Mouse (Mus musculus) right cerebral cortex, postnatal 10 days (tissue): Measurements from ENCODE around the gene Tor1aip2.
"Not testable (repeated sequence)": the region's sequence is repeated elsewhere in the genome, so short reads cannot be mapped to it uniquely, and the experiment has no call there.

Experiments used
- DNase-seq, 2 experiments: peaks; one replicate each; pipeline ENCODE4 v3.0.0; 2021; ENCODE audit warnings: low spot score in 2 of 2

The Tor1aip2 gene

DNA sequence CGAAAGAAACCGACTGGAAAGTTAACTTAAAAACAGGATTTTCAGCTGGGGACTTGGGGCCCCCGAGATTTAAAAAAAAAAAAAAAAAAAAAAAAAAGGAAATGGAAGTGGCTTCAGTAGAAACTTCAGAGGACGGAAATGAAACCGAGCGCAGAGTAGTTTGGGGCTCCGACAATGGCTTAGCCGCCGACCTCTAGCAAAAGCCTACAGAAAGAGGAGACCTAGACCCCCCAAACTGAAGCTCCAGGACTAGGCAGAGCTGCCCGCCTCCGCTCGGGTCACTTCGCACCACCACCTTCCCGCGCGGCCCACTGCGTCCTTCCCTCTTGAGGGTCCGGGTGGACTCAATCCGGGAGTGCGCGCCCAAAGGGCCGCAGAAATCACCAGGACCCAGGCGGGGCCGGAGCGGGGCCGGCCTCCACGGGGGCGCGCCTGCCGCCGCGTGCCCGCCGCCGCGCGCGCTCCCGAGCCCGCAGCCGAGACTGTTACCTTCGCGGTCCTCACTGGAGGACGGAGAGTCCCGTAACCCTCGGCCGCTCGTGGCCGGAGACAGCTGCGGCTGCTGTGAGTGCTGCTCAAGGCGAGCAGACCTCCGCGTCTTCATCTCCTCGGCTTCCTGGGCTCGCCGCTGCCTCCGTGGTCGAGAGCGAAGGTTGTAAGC lies at the start of gene Tor1aip2:
Gene Tor1aip2 (plus strand): TSS at position 135 of the 661 bp plus-strand sequence.
- peak in 1 of 2 experiments; percentile 83 for DNase-seq

DNA sequence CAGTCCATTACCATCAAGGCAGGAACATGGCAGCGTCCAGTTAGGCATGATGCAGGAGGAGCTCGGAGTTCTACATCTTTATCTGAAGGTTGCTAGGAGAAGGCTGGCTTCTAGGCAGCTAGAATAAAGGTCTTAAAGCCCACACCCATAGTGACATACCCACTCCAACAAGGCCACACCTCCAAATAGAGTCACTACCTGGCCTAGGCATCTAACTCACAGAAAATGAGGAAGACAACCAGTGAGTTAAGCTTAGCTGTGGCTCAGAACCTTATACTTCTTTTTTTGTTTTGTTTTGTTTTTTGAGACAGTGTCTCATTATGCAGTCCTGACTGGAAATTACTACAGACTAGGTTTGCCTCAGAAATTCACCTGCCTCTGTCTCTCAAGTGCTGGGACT lies 47.6 kb upstream of the Tor1aip2 start:
- no peak for DNase-seq

DNA sequence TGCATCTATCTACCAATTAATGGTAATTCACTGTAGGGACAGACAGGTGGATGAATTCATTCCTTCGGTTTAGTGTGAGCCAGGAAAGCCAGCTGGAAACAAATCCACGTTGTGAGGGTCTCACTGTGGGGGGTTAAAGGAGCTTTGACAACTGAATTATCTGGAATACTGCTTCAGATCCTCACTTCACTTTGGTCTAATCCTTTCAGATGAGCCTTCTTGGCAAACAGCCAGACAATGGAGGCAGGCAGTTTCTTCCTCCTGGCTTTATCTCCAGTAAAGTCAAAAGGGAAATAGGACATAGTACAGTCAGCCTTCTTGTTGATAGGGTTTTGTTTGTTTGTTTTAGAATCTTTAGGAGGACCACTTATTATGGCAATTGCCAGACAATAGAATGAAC lies 45.8 kb upstream of the Tor1aip2 start:
- peak in 1 of 2 experiments; percentile 28 for DNase-seq

DNA sequence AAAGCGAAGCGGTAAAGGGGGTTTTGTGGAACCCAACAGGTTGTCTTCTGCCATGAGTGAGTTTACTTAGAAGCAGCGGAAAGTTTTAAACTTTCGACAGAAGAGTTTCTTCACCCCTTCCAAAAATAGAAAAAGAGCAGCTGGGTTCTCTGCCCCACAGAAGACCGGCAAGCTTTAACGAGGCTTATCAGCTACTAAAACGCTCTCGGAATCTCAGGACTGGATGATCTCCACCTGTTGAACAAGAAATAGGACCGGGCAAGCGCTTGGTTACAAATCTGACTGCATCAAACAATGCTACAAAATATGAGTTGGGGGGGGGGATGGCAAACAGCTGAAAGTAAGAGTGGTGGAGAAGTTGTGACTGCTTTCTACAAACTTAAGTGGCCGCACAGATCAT lies 44.8 kb upstream of the Tor1aip2 start:
- no peak for DNase-seq

DNA sequence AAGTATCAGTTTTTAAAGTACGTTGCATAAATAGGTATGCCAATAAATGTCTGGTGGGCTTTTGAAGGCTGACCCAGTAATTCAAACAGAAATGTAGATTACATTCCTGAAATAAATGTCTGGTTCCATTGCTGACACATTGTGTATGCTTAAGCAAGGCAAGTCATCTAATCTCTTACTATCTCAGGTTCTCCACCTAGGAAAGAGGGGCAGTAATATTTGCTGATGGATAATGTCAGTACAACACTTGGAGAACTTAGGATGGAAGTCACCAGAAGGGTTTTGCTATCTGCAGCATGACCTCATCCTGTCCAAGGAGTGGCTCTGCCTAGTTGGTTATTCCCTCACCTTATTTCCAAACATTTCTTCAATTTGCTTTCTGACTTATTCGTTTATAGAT lies 40.7 kb upstream of the Tor1aip2 start:
- DNase-seq: no peak

- DNase-seq: no peak
Measured at GRCm38 (mm10) chr1:155995612-155996011, 39.6 kb upstream of the Tor1aip2 start.

- DNase-seq: no peak
Measured at GRCm38 (mm10) chr1:156002366-156002765, 32.8 kb upstream of the Tor1aip2 start.

DNA sequence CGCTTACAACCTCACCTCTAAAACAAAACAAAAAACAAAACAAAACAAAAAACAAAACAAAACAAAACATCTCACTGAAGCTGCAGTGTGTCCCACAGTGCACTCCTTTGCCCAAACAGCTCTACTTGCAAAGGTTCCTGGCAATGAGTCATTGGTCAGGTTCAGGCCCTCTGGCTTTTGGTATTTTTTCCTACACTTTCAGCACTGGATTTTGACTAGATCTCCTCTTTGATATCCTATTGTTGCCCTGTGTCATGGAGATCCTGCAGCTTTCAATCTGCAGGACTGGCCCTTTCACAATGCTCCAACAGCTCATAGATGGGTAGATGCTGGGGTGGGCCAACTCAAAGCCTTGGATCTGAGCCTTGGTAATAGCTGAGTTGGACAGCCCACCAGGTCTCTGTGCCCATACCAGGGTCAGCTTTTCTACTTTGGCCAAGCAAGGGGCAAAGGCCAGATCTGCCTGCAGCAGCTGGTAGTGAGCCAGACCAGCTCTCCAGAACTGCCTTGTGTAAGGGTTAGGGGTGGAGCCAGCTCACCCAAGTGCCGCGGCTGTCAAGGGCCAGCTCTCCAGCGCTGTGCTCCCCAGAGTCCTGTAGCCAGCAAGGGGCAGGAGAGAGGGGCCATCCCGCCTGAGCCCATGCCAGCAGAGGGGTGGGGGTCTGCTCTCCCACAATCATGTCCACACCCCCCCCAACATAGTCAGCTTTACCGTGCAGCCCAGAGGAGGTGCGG lies 31.8 kb upstream of the Tor1aip2 start:
- peak; percentile 26 to 30 for DNase-seq

DNA sequence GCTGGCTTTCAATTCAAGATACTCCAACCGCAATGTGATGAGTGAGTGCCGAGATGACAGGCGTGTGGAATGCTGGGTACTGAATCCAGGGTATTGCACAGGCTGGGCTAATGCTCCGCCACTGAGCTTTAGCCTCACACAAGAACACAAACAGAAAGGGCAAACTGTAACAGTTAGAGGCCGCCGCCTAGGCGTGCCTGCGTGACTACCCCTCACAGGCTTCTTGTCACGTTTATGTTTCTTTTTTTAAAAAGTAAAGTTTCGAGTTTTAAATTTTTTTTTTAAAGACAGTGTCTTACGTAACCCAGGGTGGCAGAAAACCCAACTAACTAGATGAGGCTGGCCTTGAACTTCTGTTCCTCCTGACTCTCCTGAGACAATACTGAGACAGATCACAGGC lies 29.3 kb upstream of the Tor1aip2 start:
- DNase-seq: no peak

DNA sequence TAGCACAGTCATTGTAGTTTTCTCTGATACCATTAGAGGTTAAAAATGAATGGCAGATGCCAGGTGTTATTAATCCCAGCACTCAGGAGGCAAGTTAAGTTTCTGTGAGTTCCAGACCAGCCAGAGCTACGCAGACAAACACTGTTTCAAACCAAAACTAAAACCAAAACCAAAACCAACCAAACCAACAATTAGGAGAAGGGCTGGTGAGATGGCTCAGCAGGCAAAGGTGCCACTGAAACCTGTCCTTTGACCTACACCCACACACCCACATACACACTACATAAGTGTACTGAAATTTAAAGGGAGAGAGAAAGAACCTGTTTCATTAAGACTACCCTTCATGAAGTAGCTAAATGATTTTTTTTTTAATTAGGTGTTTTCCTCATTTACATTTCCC lies 26.2 kb upstream of the Tor1aip2 start:
- DNase-seq: no peak

GRCm38 (mm10) chr1:156019800-156020199 lies 15.4 kb upstream of the Tor1aip2 start:
- no peak for DNase-seq

DNA sequence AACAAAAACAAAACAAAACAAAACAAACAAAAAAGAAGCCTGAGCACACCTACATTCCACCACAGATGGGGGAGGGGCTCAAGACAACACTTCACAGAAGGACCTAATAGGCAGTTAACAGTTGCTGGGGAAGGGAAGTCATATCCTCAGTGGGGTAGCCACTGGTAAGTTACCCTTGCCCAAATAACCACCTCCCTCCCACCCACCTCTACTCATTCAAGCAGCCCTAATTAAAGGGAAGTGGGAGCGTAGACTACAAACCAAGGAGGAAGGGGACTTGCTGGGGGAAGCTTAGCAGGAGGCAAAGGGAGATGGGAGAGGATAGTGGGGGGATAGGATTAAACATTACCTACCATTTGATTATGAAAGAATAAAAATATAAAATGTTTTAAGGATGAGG lies 14.8 kb upstream of the Tor1aip2 start:
- DNase-seq: no peak

GRCm38 (mm10) chr1:156024831-156025503 lies 10.2 kb upstream of the Tor1aip2 start:
- DNase-seq: no peak

DNA sequence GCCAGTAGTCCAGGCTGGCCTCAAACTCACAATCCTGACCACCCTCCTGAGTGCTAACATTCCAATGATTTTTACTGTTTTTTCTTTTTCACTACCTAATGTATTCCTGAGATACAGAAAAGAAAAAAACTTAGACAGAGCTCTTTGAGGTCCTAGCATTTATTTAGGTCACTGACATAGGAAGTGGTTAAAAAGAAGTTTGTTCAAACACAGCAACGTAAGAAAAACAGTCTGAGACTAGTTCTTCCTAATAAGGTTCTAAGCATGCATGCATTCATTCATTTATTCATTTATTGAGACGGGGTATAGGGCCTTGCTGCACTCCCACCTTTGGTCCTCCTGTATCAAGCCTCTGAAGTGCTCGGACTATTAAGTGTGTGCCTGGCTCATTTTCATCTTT lies 7.4 kb upstream of the Tor1aip2 start:
- DNase-seq: no peak

DNA sequence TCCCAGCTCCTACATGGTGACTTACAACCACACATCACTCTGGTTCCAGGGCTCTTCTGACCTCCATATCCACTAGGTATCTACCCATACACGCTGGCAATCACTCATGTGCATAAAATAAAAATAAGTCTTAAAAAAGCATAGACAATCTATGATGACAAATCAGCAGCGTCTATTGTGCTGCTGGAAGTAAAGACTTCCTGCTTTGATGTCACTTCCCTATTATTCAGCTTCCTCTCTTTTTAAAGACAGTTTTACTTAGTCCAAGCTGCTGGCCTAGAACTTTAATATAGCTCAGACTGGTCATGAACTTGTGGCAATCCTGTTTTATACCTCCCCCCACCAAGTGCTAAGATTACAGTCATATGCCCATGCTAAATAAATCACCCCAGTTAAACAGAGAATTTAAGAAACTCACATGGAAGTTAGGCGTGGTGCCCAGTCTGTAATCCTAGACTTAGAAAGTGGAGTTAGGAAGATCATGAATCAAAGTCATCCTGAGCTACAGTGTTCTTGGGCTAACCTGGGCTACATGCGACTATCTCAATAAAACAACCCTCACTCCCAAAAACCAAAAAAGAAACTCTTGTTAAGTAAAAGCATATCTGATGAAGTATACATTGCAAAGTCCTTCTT lies 6.7 kb upstream of the Tor1aip2 start:
- DNase-seq: no peak

DNA sequence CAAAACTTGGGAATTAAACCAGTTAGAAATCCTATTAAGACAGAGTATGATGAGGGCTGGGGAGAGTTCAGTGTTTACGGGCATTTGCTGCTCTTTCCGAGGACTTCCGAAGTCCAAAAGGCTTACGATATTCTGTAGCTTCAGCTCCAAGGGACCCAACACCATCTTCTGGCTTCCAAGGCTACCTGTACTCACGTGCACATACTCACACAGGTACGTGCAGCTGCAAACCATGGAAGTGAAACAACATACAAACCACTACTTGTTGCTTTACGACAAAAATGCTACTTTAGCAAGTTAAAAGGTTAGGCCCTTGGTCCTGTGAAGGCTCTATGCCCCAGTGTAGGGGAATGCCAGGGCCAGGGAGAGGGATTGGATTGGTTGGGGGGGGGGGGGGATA lies 1.3 kb upstream of the Tor1aip2 start:
- DNase-seq: no peak

- DNase-seq: no peak
Measured at GRCm38 (mm10) chr1:156034661-156035060, 542 bp upstream of the Tor1aip2 start.

GRCm38 (mm10) chr1:156035930-156036737 lies 931 bp downstream of the Tor1aip2 start, which contains the start of gene Tor1aip1:
Tor1aip1 (minus strand) TSS chr1:156036480.
- DNase-seq: peak; percentile 99

GRCm38 (mm10) chr1:156037144-156037583 lies 2.0 kb downstream of the Tor1aip2 start:
- no peak for DNase-seq

DNA sequence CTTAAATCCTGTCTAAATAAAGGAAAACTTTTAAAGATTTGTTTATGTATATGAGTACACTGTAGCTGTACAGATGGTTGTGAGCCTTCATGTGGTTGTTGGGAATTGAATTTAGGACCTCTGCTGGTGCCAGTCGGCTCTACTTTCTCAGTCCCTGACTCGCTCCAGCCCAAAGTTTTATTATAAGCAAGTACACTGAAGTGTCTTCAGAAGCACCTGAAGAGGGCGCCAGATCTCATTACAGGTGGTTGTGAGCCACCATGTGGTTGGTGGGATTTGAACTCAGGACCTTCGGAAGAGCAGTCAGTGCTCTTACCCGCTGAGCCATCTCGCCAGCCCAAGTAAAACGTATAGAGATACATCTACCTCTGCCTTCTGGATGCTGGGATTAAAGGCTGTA lies 4.8 kb downstream of the Tor1aip2 start:
- not testable (repeated sequence) for DNase-seq

DNA sequence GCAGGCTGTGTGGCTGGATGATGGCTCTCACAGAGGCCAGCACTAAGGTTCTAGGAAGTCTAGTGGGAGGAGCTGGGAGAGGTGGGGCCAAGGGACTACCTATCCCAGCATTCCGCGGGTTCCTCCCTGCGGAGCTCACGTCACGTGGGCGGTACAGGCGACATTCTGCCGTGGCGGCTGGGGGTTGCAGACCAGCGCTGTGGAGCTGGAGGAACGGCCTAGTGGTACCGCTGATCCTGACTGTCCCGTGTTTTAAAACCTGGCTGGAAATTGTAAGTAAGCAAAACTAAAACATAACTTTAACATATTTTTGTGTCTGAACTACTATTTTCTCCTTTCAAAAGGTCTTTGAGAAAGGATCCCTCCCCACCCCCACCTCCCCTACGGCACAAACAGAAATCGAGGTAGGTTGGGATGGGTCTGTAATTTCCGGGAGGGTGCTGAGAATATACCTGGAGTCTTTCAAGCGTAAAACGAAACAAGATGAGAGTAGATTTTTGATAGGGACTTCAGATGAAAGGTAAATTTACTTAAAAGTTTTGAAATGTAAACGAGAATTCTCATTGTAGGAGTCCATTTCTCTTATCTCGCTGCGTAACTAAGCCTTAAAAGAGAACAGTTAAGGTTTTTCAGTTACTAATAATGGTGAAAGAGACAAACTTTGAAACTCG lies 5.7 kb downstream of the Tor1aip2 start:
- peak; percentile 94 to 95 for DNase-seq
